Mouse (Mus musculus) testis, adult 2 months (tissue): Measurements from ENCODE around the gene Prpf40a.

ENCODE experiments used
- CTCF ChIP-seq: fragments of 200-500 bp; IDR thresholded peaks from 2 replicates; pipeline ENCODE4 v1.5.1; 2012; ENCODE audit warnings: low read depth, mild to moderate bottlenecking, inconsistent platforms, low read length, moderate library complexity; ENCODE audit not compliant: control insufficient read depth, insufficient read depth, insufficient replicate concordance
- POLR2A ChIP-seq: fragments of 200-500 bp; IDR thresholded peaks from 2 replicates; pipeline ENCODE4 v1.6.1; 2012; ENCODE audit warnings: low read depth, mild to moderate bottlenecking, inconsistent platforms, low read length, moderate library complexity; ENCODE audit not compliant: control insufficient read depth

DNA sequence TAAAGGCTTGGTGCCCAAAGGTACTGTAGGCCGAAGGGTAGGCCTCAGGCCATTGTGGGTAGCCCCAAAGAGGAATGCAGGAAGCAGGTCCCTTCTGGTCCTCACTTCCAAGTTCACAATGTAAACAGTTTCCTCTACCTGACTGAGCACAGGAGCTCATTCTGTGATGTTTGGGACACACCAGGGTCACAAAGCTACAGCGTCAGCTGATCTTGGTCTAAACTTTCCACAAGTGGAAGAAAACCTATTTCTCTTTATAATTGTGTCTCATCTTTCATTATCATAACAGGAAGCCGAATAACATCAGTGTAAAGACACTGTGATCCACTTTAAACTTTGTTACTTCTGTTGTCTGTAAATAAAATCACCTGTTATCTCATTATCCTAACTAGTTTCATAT, 95.6 kb downstream of the Prpf40a start:
- no peak for TF ChIP-seq CTCF
- no peak for TF ChIP-seq POLR2A
